Mouse (Mus musculus) gastrocnemius, postnatal 14 days (tissue): ENCODE results near the gene Ugt8a. TPM values are rescaled to one million over a fixed set of nuclear protein-coding genes. Genes with fewer than 3 reads are reported as not detected.
A peak's percentile ranks its signal among the peaks of the same experiment; 100 is the strongest.

Source experiments
- DNase-seq: peaks from one replicate; pipeline ENCODE4 v3.0.0; 2021; ENCODE audit warnings: mixed read lengths
- intact Hi-C: fragments of 180-260 bp; cut with DNase I; formaldehyde crosslinking; loops from one replicate; pipeline ENCODE4 v1.15.1; 2025; ENCODE audit warnings: low total_unique reads
- total RNA-seq, 2 experiments: library from RNA; stranded (reverse); gene quantifications; 2 replicates each; pipeline ENCODE4 v1.2.3; 2021

Gene Ugt8a
- total RNA-seq, 2 experiments from 2014 or later = 2.1 to 13.2 TPM

GRCm38 (mm10) chr3:125881835-125882234, 56.6 kb downstream of the Ugt8a start:
- intact Hi-C loops = no loop called here
- no peak for DNase-seq

- no peak for DNase-seq
- intact Hi-C loops = no loop called here
Measured at GRCm38 (mm10) chr3:125874371-125874770, 64.0 kb downstream of the Ugt8a start.

- intact Hi-C loops = no loop called here
- DNase-seq = no peak
Measured at GRCm38 (mm10) chr3:125869873-125870272, 68.5 kb downstream of the Ugt8a start.

GRCm38 (mm10) chr3:125861601-125862000, 76.8 kb downstream of the Ugt8a start:
- no peak for DNase-seq
- intact Hi-C loops = no loop called here

- intact Hi-C loops = no loop called here
- no peak for DNase-seq
Measured at GRCm38 (mm10) chr3:125849163-125849872, 89.1 kb downstream of the Ugt8a start.

GRCm38 (mm10) chr3:125828051-125828450, 110.4 kb downstream of the Ugt8a start:
- DNase-seq = no peak
- intact Hi-C loops = no loop called here

- intact Hi-C loops = no loop called here
- DNase-seq = peak; percentile 64
Measured at GRCm38 (mm10) chr3:125827256-125827655, 111.2 kb downstream of the Ugt8a start.

GRCm38 (mm10) chr3:125819741-125820140, 118.7 kb downstream of the Ugt8a start:
- DNase-seq = peak; percentile 19
- intact Hi-C loops = no loop called here
